Mouse (Mus musculus) CH12.LX (cell line): ENCODE data around the gene Pabpc4l.
"Not testable (repeated sequence)": the region's sequence is repeated elsewhere in the genome, so short reads cannot be mapped to it uniquely, and the experiment has no call there.

Experiments used
- BHLHE40 ChIP-seq: IDR thresholded peaks from 2 replicates; pipeline ENCODE4 v1.6.1; 2011; ENCODE audit warnings: mild to moderate bottlenecking, low read depth, low read length, improper control_type of control experiment
- CTCF ChIP-seq, 2 experiments: IDR thresholded peaks in 1 of 2; conservative IDR thresholded peaks in 1 of 2; 2 replicates each; pipeline ENCODE4 v1.5.1; 2011 to 2012; ENCODE audit warnings: low read depth in 2 of 2, low read length in 2 of 2, improper control_type of control experiment in 1 of 2, inconsistent platforms in 1 of 2, mild to moderate bottlenecking in 1 of 2, moderate library complexity in 1 of 2
- E2F4 ChIP-seq: IDR thresholded peaks from 2 replicates; pipeline ENCODE4 v1.6.1; 2011; ENCODE audit warnings: low read depth, low read length, improper control_type of control experiment; ENCODE audit not compliant: insufficient replicate concordance
- EP300 ChIP-seq: IDR thresholded peaks from 2 replicates; pipeline ENCODE4 v1.6.1; 2011; ENCODE audit warnings: low read length, improper control_type of control experiment
- IRF4 ChIP-seq: IDR thresholded peaks from 2 replicates; pipeline ENCODE4 v1.6.1; 2014; ENCODE audit warnings: low read depth, mild to moderate bottlenecking, inconsistent platforms, low read length, improper control_type of control experiment
- MAFK ChIP-seq: IDR thresholded peaks from 2 replicates; pipeline ENCODE4 v1.6.1; 2011; ENCODE audit warnings: low read length, improper control_type of control experiment; ENCODE audit not compliant: insufficient replicate concordance
- MAX ChIP-seq: IDR thresholded peaks from 2 replicates; pipeline ENCODE4 v1.6.1; 2011; ENCODE audit warnings: low read length, improper control_type of control experiment
- MXI1 ChIP-seq: IDR thresholded peaks from 2 replicates; pipeline ENCODE4 v1.6.1; 2011; ENCODE audit warnings: mild to moderate bottlenecking, low read depth, low read length, improper control_type of control experiment
- POLR2A ChIP-seq: IDR thresholded peaks from 2 replicates; pipeline ENCODE4 v1.6.1; 2011; ENCODE audit warnings: low read depth, mild to moderate bottlenecking, improper control_type of control experiment, low read length
- POLR2AphosphoS2 ChIP-seq: IDR thresholded peaks from 2 replicates; pipeline ENCODE4 v1.6.1; 2011; ENCODE audit warnings: low read depth, low read length, improper control_type of control experiment
- TCF12 ChIP-seq: IDR thresholded peaks from 2 replicates; pipeline ENCODE4 v1.6.1; 2014; ENCODE audit warnings: low read depth, mild to moderate bottlenecking, inconsistent platforms, low read length, improper control_type of control experiment
- USF1 ChIP-seq: IDR thresholded peaks from 2 replicates; pipeline ENCODE4 v1.6.1; 2014; ENCODE audit warnings: low read depth, mild to moderate bottlenecking, inconsistent platforms, low read length, improper control_type of control experiment
- ZKSCAN1 ChIP-seq: IDR thresholded peaks from 2 replicates; pipeline ENCODE4 v1.6.1; 2012; ENCODE audit warnings: low read depth, inconsistent platforms, low read length, improper control_type of control experiment, borderline replicate concordance

DNA sequence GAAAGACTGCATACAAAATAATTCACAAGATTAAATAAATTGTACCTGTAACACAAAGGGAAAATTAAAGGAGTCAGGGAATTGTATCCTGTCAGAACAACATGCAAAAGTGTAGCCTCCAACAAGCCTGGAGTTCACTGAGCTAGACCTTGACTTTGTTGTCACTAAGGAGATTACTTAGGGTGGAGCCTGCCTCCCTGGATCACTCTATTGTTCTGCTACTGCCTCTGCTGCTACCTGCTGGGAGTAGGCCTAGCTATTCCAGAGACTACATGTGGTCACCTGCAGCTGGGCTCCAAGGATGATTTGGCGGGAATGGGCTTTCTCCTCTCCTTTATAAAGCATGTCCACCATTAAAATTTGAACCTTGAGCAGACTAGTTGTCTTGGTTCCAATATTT is 38.1 kb upstream of the Pabpc4l start:
- TF ChIP-seq EP300; POLR2A; MAX; MXI1; MAFK; ZKSCAN1; USF1; CTCF (conservative IDR thresholded peaks at IDR 0.05 in 1 of 2, IDR thresholded peaks at IDR 0.05 in 1 of 2; ENCODE audit: low read depth in 2 of 2, low read length in 2 of 2); BHLHE40; TCF12; IRF4; POLR2AphosphoS2; E2F4: not testable (repeated sequence)
